Mouse (Mus musculus): ENCODE measurements at regions not wholly inside any gene's neighbourhood (a gene's known extent, or its start where the extent isn't known, plus 50 kb on each side); places are given as distances from the start of the nearest gene placed in this dataset.

GRCm38 (mm10) chr16:95150499-95150898 is 106.9 kb upstream of the Kcnj15 start:
- no peak for TF ChIP-seq CTCF (IDR thresholded peaks at IDR 0.05; ENCODE audit: low read depth, low read length)
- TF ChIP-seq POLR2A (IDR thresholded peaks at IDR 0.05; ENCODE audit: insufficient read depth, low read length), result no peak
